Mouse (Mus musculus): ENCODE measurements around the gene Cybrd1. TPM values are rescaled to one million over a fixed set of nuclear protein-coding genes. Genes with fewer than 3 reads are reported as not detected.
A peak's percentile ranks its signal among the peaks of the same experiment; 100 is the strongest.

Gene Cybrd1
- polyA plus RNA-seq (2016; fragmentation: Nextera tagmentation; extraction: Ambion mirVana) = 2.8 and 3.5 TPM in 2 replicates

GRCm38 (mm10) chr2:71117797-71118708 is at the start of gene Cybrd1:
TSS of gene Cybrd1 (plus strand) at chr2:71117923.
- Histone ChIP-seq H3K9ac (replicated peaks) (peak within 1 kb of the TSS; percentile 70), H3K4me2 (peak within 1 kb of the TSS; percentile 82), H3K27ac (no peak within 1 kb of the TSS), H3K9me3 (no peaks in the 10 kb centered on the region), H3K4me3 (replicated peaks) (peak within 1 kb of the TSS; percentile 59), H3K27me3 (peaks cover 21% of the 10 kb centered on the region; the same call in 1 of the 2 replicates), H3K36me3 (no peaks in the 10 kb centered on the region), H3K4me1 (replicated peaks) (peaks cover 28% of the 10 kb centered on the region)
- WGBS = 2% methylated on average over 60 of the region's 60 CpGs
- ATAC-seq (ENCODE audit: insufficient number of reproducible peaks, insufficient read depth, low FRiP score, low TSS enrichment, low read depth) = no peak

DNA sequence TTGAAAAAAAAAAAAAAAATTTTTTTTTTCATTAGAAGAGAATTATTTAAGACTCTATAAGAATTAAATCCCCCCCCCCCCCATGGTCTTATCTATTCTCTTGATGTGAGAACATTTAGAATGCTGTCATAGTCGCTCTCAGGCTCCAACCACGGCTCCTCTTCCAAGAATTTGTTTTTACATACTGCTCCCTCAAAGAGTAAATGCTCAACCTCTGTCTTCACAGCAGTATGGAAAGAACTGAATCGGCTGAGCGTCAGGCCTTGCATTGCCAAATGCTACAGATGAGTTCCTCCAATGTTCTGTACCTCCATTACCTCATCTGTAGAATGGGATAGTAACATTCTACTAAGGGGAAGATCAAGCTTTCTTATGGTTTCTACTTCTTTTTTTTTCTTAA is 46.1 kb upstream of the Cybrd1 start:
- Histone ChIP-seq H3K27ac (no peak overlapping the region), H3K4me1 (replicated peaks) (no peaks in the 10 kb centered on the region), H3K9me3 (no peaks in the 10 kb centered on the region), H3K36me3 (no peaks in the 10 kb centered on the region), H3K27me3 (no peaks in the 10 kb centered on the region), H3K4me3 (replicated peaks) (no peak overlapping the region), H3K4me2 (no peak overlapping the region), H3K9ac (replicated peaks) (no peak overlapping the region)
- ATAC-seq (ENCODE audit: insufficient number of reproducible peaks, insufficient read depth, low FRiP score, low TSS enrichment, low read depth) = no peak
- 94% methylated on average over 4 of the region's 4 CpGs for WGBS

DNA sequence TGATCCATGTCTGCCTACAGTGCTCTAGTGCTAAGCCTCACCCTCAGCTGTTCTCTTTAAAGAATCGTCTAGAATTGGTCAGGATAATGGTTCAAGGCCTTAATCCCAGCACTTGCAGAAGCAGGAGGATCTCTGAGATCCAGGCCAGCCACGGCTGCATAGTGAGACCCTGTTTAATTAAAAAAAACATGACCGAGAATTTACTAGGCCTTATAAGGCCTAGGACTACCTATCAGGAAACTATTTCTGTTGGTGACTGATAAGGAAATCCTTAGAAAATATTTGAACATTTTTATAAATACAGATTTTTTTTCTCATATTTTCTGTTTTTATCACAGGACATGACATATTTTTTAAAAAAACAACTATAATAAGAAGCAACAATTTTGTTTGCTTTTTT is 44.4 kb upstream of the Cybrd1 start:
- WGBS = 85% methylated on average over 3 of the region's 3 CpGs

GRCm38 (mm10) chr2:71073828-71074227 is 43.9 kb upstream of the Cybrd1 start:
- no peaks in the 10 kb centered on the region for H3K36me3 ChIP-seq
- no peak overlapping the region for H3K9ac ChIP-seq (replicated peaks)
- H3K4me1 ChIP-seq (replicated peaks) = no peaks in the 10 kb centered on the region
- no peak overlapping the region for H3K27ac ChIP-seq
- no peaks in the 10 kb centered on the region for H3K9me3 ChIP-seq
- WGBS = 92% methylated on average over 3 of the region's 3 CpGs
- no peak overlapping the region for H3K4me3 ChIP-seq (replicated peaks)
- ATAC-seq (ENCODE audit: insufficient number of reproducible peaks, insufficient read depth, low FRiP score, low TSS enrichment, low read depth) = no peak
- H3K27me3 ChIP-seq = no peaks in the 10 kb centered on the region
- H3K4me2 ChIP-seq = no peak overlapping the region

More for the DNA sequence above, 44.4 kb upstream of the Cybrd1 start:
- no peak for ATAC-seq (ENCODE audit: insufficient number of reproducible peaks, insufficient read depth, low FRiP score, low TSS enrichment, low read depth)
- Histone ChIP-seq H3K9ac (replicated peaks) (no peak overlapping the region), H3K4me1 (replicated peaks) (no peaks in the 10 kb centered on the region), H3K27ac (no peak overlapping the region), H3K36me3 (no peaks in the 10 kb centered on the region), H3K27me3 (no peaks in the 10 kb centered on the region), H3K4me2 (no peak overlapping the region), H3K9me3 (no peaks in the 10 kb centered on the region), H3K4me3 (replicated peaks) (no peak overlapping the region)

DNA sequence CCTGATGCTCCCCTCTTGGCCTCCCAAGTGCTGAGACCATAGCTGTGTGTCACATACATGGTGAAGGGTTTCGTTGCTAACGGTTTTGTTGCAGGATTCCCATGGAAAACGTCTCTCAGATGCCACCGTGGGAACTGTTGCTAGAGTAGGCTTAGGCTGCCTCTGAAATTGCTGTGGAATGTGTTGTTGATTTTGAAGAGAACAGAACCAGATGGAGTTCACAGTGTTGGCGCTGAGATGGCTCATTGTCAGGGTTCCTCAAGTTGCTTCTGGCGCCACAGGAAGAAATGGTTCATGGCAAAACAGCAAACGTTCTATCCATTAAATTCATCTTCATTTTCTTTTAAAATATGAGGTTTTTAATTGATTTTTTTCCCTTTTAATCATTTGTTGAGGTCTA is 35.3 kb upstream of the Cybrd1 start:
- no peak overlapping the region for H3K9ac ChIP-seq (replicated peaks)
- H3K27ac ChIP-seq = no peak overlapping the region
- no peak for ATAC-seq (ENCODE audit: insufficient number of reproducible peaks, insufficient read depth, low FRiP score, low TSS enrichment, low read depth)
- H3K36me3 ChIP-seq = peaks cover 17% of the 10 kb centered on the region
- 84% methylated on average over 7 of the region's 7 CpGs for WGBS
- no peaks in the 10 kb centered on the region for H3K27me3 ChIP-seq
- H3K9me3 ChIP-seq = no peaks in the 10 kb centered on the region
- H3K4me3 ChIP-seq (replicated peaks) = no peak overlapping the region
- no peaks in the 10 kb centered on the region for H3K4me1 ChIP-seq (replicated peaks)
- no peak overlapping the region for H3K4me2 ChIP-seq

GRCm38 (mm10) chr2:71083454-71084193 is 34.1 kb upstream of the Cybrd1 start:
- no peak for ATAC-seq (ENCODE audit: insufficient number of reproducible peaks, insufficient read depth, low FRiP score, low TSS enrichment, low read depth)
- Histone ChIP-seq H3K4me3 (replicated peaks) (no peak overlapping the region), H3K9ac (replicated peaks) (no peak overlapping the region), H3K4me1 (replicated peaks) (no peaks in the 10 kb centered on the region), H3K4me2 (no peak overlapping the region), H3K36me3 (peaks cover 29% of the 10 kb centered on the region), H3K27ac (no peak overlapping the region), H3K27me3 (no peaks in the 10 kb centered on the region), H3K9me3 (no peaks in the 10 kb centered on the region)
- 94% methylated on average over 6 of the region's 6 CpGs for WGBS

DNA sequence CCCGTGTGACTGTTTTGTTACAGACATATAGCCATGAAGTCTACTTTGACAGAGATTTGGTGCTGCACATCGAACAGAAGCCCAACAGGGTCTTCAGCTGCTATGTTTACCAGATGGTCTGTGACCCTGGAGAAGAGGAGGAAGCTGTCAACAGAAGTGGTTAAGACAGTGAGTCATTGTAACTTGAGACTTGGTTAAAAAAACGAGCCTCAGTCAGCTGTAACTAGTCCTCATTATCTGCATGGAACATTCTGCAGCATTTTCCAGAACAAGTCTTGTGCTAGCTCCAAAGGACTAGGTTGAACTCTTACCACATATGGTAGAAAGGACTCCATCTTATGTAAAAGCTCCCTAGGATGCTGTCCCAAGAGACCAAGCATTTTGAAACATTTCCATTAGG is 28.0 kb upstream of the Cybrd1 start:
- Histone ChIP-seq H3K4me3 (replicated peaks) (no peak overlapping the region), H3K36me3 (peaks cover 50% of the 10 kb centered on the region), H3K4me2 (no peak overlapping the region), H3K27me3 (no peaks in the 10 kb centered on the region), H3K9me3 (no peaks in the 10 kb centered on the region), H3K4me1 (replicated peaks) (no peaks in the 10 kb centered on the region), H3K9ac (replicated peaks) (no peak overlapping the region), H3K27ac (no peak overlapping the region)
- ATAC-seq (ENCODE audit: insufficient number of reproducible peaks, insufficient read depth, low FRiP score, low TSS enrichment, low read depth) = no peak
- WGBS = 70% methylated on average over 3 of the region's 3 CpGs

DNA sequence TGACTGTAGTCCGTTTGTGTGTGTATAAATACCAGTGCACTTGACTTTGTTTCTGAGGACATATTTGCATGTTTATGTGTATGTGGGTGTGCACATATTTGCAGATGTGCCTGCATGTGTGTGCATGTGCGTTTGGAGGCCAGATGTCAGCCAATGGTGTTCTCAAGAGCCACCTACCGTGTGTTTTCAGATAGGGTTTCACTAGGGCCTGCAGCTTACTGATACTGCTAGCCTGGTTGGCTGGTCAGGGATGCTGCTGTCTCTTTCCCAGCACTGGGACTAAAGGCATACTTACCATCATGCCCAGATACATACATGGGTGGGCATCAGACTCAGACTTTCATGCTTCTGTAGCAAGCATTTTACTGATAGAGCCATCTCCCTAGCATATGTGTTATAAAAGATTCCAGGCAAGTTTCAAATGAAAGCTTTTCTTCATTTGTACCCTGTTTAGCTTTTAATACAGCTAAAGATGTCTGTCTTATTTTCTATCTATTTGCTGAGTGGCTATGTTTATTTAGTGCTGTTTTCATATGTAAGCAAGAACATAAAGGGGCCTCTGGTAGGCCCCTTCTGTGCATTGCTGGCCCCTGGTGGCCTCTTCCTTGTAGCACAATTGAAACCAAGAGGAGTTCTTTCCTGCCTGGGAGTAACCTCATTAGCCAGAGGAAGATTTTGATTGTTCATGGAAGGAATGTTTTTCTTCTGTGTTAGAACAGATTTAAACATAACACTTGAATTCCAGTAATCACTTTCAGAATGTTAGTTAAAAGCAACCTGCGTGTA is 26.9 kb upstream of the Cybrd1 start:
- peaks cover 50% of the 10 kb centered on the region for H3K36me3 ChIP-seq
- H3K9me3 ChIP-seq = no peaks in the 10 kb centered on the region
- no peaks in the 10 kb centered on the region for H3K4me1 ChIP-seq (replicated peaks)
- H3K27me3 ChIP-seq = no peaks in the 10 kb centered on the region
- ATAC-seq (ENCODE audit: insufficient number of reproducible peaks, insufficient read depth, low FRiP score, low TSS enrichment, low read depth) = no peak
- H3K9ac ChIP-seq (replicated peaks) = no peak overlapping the region
- WGBS = 86% methylated on average over 4 of the region's 4 CpGs
- H3K4me2 ChIP-seq = no peak overlapping the region
- no peak overlapping the region for H3K4me3 ChIP-seq (replicated peaks)
- no peak overlapping the region for H3K27ac ChIP-seq

GRCm38 (mm10) chr2:71096170-71096569 is 21.6 kb upstream of the Cybrd1 start:
- Histone ChIP-seq H3K9me3 (no peaks in the 10 kb centered on the region), H3K4me2 (no peak overlapping the region), H3K4me3 (replicated peaks) (no peak overlapping the region), H3K36me3 (peaks cover 20% of the 10 kb centered on the region), H3K4me1 (replicated peaks) (no peaks in the 10 kb centered on the region), H3K27ac (no peak overlapping the region), H3K9ac (replicated peaks) (no peak overlapping the region), H3K27me3 (no peaks in the 10 kb centered on the region)
- 84% methylated on average over 7 of the region's 7 CpGs for WGBS
- ATAC-seq (ENCODE audit: insufficient number of reproducible peaks, insufficient read depth, low FRiP score, low TSS enrichment, low read depth) = no peak

GRCm38 (mm10) chr2:71102621-71103291 is 15.0 kb upstream of the Cybrd1 start:
- H3K4me2 ChIP-seq = no peak overlapping the region
- no peak overlapping the region for H3K4me3 ChIP-seq (replicated peaks)
- peaks cover 7% of the 10 kb centered on the region; the same call in 1 of the 2 replicates for H3K36me3 ChIP-seq
- no peaks in the 10 kb centered on the region for H3K27me3 ChIP-seq
- no peaks in the 10 kb centered on the region for H3K4me1 ChIP-seq (replicated peaks)
- no peaks in the 10 kb centered on the region for H3K9me3 ChIP-seq
- 85% methylated on average over 10 of the region's 10 CpGs for WGBS
- no peak overlapping the region for H3K27ac ChIP-seq
- H3K9ac ChIP-seq (replicated peaks) = no peak overlapping the region
- ATAC-seq (ENCODE audit: insufficient number of reproducible peaks, insufficient read depth, low FRiP score, low TSS enrichment, low read depth) = no peak

Measured in limb, embryonic 12.5 days (tissue).